Mouse (Mus musculus) c-Kit-positive CD71-negative TER-119-negative erythroid progenitor cells, embryonic 14.5 days (primary cell): ENCODE data around the gene Gm17018.
A peak's percentile ranks its signal among the peaks of the same experiment; 100 is the strongest.

Experiments used
- DNase-seq: peaks from one replicate; pipeline ENCODE4 v3.0.0-alpha.2; 2013; ENCODE audit warnings: low read depth

The Gm17018 gene

DNA sequence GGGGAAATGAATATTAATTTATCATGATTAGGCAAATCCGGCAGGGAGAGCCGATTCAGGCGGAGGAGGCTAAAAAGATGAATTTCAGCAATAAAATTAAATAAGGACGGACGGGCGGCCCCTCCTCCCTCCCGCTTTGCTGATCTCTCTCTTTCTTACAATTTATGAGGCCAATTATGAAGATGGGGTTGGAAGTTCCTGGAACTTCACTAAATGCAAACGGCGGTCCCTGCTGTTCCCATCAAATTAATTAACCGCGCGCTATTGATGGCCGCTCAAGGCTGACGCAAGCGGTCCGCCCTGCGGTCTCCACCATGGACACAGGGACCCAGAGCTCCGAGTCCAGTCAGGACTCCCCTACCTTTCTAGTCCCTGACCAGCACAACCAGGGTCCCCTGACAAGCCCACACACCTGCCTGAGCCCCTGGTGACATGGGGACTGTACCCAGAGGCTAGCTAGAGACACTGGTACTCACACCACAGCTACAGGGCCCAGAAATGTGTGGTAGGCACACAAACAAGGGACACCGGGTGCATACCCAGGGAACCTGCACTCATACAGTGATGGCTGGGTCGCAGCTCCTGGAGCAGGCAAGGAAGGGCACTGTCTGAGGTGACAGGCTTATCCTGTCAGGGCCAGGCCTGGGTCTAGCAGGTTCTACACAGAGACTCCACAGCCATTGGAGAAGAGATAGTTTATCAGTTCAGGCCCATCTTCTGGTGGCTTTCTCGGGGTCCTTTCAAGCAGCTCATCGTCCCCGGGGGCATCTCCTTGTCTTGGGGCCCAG, 11.1 kb upstream of the Gm17018 start:
- no peak for DNase-seq

DNA sequence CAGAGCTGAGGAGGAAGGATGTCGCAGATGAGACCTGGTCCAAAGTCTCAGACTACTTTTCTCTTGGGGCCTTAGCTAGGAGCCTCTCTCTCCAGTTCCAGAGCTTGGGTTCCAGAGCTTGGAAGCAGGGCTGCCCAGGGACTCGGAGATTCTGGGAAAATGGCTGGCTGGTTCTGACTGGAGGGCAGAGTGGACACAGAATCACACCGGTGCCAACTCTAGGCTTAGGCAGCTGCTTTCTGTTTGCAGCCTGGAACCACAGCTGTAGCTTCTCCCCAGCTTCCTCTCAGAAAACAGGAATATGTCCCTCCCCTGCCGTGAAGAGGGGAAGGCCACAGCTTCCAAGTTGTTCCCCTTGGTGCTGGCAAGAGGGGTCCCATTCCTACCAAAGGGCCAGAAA, 10.5 kb upstream of the Gm17018 start:
- no peak for DNase-seq

DNA sequence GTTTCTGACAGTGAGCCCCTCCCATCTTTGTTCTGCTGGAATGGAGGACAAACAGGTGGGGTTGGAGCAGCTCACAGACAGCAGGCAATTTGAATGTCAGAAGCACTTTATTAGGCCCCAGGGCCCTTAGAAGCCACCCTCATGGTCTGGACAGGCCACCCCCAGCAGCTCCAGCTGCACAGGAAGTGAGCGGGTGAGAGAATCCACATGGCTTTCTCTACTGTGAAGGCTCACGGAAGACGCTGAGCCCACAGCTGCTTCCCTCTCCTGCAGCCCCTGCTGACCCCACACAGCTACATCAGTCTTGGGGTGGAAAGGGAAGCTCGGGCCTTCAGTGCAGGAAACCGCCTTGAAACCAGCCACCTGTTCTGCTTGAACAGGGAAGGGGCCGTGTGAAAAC, 8.2 kb upstream of the Gm17018 start:
- no peak for DNase-seq

DNA sequence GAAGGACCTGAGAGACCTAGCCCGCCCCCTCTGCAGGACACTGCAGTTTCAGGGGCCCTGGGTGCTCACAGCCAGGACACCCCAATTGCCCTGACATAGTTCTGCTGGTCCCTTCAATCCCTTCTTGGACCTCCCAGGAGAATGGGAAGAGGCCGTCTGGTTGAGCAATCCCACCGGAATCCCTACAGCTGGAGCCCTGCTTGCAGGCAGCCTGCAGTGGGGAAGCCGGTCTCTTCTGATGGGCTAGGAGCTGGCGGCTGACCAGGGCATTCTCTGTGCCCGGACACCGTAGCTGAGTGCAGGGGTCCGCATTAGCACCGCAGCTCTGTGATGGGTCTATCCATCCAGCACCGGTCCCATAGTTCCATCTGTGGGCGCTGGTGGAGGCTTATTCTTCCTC, 6.3 kb upstream of the Gm17018 start:
- DNase-seq, result no peak

DNA sequence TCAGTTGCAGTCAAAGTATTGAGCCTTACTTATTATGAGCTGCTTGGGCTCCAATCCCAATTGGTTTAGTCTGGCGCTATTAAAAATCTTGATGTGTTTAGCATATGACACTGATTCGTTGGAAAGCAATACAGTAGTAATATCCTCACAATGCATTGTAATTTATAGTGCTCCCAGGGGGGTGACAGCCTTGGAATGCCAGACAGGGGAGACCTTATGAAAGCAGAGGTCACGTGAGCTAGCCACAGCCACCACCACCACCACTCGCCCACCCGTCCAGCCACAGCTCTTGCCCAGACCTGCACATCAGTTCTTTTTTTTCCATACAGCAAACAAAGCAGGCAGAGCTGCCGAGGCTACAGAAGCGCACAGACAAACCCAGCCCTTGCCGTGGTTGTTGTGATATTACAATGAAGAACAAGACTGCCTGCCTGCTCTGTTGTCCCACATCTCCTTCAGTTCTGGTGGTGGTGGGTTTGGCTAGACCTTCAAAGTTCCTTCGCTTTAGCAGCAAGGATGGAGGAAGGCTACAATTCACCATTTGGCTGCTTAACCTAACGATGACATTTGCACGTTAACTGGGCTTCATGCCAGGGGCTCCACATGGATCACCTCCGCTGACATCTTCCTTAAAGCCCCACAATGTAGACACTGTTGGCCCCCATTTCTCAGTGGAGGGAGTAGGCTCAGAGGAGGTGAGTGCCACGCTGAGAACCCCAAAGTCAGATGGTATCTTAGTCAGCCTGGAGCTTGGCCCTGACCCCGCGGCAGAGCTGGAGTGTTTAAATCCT, 5.7 kb downstream of the Gm17018 start:
- no peak for DNase-seq

DNA sequence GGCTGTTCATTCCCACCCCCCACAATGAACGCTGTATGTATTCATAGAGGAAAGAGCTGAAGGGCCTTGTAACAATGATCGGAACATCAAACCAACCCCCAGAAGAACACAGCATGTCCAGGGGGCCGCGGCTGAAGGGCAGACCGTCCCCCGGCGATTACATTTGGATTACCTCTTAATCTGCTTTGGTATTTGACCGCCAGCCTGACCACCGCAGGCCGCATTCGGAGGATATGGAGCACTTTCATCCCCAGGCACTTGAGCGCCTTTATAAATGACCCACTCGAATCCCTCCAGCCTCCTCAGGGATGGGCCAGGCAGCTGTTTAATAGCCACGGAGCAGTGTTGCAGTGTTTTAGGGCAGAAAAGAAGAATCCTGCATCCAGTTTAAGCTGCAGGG, 7.0 kb downstream of the Gm17018 start:
- no peak for DNase-seq

DNA sequence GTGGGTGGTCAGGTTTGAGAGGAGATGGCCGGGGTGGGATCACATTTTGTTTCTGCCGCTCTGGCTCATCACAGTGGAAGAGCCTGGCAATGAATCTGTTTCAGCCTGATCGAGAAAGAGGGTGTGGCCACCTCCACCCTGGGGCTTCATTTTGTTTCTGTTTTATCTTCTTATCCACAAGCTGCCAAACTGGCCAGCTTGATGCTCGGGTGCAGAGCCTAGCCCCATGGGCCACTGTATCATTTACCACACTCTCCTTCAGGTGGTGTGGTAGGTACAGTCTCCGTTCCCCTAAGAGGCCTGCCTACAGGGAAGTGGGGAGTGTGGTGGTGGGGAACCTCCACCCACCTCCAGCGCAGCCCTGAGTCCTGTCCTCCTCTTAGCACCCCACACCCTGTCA, 12.6 kb downstream of the Gm17018 start:
- no peak for DNase-seq

DNA sequence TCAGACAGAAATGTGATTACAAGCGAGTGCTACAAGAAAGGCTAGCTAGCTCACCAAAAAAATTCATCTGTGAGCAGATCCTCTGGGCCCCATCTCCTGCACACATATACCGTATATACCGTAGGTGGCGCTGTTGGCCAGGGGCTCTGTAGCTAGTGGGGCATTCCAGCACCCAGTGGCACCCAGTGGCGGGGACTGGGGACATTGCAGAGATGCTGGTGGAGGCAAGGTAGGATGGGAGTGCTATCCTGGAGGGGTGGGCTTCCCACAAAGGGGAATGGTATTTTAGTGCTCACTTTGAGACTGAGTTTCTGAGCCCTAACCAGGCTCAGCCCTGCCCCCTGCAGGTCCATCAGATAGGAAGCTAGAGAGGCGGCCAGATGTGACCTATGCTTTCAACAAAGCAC, 13.4 kb downstream of the Gm17018 start:
- DNase-seq, result peak; percentile 75

DNA sequence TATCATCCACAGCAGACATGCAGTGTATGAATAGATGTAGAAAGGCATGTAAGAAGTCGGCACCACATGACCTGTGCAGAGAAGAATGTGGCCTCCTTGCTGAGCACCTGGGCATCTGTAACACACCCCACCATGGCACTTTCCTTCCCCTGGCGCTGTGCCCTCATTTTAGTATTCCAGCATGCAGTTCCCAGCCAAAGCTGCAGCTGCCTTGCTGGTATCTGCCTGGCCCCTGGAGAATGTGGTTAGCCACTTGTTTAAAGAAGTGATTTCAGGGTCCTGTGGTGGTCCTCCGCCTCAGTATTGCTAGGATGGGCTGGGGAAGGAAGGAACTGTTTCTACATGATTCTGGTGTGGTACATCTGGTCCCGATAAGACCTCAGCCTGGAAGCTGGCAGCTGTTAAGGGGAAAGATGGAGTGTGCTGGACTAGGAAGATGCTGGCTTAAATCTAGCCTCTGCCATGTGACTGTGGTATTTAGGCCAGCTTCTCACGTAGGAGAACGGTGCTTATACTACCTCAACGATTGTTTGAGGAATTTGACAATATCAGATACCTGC, 14.0 kb downstream of the Gm17018 start:
- DNase-seq, result no peak

DNA sequence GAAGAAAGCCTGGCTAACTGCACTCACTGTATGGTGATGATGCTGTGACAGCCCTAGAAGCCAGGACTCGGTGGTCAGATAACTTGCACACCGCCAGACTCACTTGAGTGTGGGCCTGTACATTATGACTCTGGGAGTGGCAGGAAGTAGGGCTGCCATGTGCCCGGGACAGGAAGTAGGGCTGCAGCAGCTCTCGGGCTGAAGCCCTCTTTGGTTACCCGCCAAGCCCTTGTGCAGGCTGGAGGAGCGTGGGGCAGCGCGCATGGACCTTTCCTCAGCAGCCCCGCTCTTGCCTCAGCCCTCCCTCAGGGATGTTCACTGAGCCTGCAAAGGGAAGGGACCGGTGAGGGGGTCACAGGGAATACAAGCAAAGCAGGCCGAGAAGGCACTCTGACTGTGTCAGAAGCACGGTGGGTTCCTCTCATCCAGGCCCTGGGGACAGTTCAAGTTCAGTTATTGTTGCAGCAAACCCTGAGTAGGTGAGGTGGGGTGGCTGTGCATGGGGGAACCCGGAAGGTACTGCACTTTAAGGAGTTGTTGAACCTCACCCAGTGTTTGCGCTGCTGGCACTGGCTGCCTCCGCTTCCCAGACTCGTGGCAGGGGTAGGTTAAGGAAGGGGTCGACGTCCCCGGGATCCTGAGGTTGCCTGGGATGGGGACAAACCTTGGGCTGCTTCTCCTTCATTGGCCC, 14.7 kb downstream of the Gm17018 start:
- no peak for DNase-seq

DNA sequence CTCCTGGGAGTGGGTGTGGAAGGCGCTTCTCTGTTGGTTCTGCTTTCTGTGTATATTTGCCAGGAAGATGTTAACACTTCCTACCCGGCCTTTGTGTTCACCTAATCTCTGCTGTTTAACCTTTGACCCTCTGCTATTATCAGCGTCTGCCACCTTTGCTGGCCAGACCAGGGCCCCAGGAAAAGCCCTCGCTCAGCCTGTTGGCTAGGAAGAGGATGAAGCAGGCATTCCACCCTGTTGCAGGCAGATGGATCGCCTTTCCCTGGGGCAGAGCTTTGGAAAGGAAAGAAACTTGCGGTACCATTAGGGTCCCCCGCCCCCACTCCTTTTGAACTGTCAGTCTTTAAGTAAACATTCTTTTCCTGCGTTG, 15.2 kb downstream of the Gm17018 start:
- no peak for DNase-seq

DNA sequence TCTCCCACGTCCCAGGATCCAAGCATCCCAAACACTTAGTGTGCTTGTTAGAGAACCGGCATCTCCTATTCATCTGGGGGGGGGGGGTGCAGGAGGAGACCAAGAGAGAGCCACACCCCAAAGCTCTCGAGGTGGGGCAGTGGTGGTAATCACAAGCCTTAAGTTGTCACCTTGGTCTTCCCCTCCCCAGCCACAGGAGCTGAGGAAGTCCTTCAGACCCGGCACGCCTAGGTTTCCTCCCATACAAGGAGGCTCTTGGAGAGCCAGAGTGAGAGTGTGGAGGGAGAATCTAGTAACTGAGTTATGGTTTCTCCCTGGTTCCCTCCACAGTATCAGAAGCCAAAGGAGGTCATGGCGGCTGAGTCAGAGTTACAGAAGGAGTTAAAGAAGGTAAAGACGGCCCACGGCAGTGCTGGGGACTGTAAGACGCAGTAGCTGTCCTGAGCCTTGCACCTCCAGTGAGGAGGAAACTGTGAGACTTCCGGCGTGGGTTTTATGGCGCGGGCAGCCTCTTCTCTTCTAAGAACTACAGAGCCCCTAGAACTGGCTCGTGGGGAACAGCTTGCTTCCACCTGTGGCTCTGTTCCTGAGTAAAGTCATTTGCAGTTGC, 16.8 kb downstream of the Gm17018 start:
- no peak for DNase-seq

DNA sequence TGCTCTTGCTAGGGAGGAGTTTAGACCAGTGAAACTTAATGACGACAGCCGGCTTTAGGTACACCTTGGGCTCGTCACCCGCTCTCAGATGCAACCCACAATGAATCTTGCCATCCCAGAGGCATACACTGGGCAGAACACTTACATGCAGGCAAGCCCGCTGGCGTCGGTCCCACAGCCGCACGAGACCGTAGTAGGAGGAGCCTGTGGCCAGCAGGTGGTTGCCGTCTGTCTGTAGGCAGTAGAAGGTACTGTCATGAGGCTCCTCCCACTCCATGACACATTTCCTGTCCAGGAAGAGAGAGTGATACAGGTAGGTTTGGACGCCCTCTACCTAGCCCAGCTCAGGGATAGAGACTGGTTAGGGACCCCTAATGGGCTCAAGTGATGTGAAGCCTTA, 18.6 kb downstream of the Gm17018 start:
- DNase-seq, result no peak

DNA sequence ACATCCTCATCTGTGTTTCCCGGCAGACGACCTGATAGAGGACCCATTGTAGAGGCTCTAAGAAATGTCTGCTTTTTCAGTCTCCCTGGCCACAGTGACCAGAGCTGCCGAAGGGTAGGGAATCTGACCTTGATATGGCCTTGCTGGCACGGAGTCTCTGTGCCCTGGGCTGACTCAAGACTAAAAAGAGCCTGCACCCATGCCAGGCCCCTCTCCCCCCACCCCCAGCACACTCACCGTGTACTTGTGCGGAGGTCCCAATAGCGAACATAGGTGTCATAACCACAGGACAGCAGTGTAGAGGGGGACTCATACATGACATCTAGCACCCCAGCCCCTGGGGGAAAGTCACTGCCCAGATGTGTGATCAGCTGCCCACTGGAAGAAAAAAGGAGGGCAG, 19.0 kb downstream of the Gm17018 start:
- no peak for DNase-seq

DNA sequence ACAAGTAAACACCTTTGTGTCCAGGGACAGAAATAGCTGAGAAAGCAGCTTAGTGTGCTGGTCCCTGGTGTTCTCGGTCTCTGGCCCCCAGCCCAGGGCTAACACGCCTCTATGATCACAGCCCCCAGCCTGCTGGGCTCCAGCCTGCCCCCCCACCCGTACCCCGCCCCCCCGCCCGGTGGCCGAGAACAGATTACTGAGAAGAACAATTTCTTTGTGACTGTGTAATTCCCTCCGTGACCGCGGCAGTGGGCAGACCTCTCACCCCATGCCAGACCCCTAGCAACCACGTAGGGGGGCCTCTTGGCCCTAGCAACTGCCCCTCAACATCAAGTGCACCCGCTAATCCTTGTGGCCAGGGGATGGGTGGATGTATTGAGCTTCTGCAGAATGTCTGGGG, 19.8 kb downstream of the Gm17018 start:
- DNase-seq, result no peak

DNA sequence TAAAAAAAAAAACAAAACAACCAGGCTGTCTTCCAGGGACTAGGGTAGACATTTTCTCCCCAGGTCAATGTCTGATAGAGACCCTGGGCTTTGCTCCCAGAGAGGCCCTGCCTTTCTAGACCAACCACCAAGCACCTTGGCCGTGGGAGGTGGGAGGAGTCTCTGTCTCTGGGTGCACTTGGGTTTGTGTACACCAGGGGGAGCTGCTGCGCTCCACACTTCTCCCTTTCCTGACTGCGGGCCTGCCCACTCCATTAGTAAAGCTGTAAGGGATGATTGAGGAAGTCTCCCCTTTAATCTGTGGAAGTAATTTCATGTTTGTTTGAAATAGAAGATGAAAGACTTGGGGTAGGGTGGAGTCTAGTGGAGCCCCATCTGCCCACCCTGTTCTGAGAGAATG, 20.8 kb downstream of the Gm17018 start:
- DNase-seq, result peak; percentile 67

DNA sequence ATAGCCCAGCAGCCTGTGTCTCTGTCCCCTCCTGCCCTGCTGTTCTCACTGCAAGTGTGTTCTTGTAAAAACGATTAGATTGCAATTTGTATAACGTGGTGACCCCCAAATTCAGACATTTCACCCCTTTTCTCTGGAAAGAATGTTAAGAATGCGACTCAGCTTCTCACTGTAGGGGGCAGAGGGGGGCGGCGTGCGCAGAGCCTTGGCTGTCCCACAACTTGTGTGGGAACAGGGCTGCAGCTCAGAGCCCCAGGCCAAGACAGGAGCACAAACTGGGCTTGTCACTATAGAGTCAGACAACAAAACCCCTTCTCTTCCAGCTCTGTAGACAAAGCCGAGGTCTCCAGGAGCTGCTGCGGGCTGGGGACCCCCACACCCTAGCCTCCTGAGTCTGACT, 21.7 kb downstream of the Gm17018 start:
- DNase-seq, result no peak

DNA sequence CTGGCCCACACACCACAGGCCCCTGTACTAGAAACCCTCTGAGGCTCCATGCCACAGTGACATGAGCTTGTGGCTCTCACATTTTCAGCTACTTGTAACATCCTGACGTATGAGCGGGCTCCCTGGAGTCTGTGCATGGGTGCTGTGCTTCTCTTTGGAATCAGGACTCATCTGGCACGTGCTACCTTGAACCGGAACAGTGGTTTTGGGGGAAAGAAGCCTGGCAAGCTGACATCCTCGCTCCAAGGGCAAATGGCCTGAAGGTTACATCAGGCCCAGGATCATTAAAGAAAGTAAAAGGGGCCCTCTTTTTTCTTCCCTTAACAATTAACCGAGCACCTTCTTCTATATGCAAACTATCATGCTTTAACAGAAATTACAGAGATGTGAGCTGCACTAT, 22.7 kb downstream of the Gm17018 start:
- no peak for DNase-seq

DNA sequence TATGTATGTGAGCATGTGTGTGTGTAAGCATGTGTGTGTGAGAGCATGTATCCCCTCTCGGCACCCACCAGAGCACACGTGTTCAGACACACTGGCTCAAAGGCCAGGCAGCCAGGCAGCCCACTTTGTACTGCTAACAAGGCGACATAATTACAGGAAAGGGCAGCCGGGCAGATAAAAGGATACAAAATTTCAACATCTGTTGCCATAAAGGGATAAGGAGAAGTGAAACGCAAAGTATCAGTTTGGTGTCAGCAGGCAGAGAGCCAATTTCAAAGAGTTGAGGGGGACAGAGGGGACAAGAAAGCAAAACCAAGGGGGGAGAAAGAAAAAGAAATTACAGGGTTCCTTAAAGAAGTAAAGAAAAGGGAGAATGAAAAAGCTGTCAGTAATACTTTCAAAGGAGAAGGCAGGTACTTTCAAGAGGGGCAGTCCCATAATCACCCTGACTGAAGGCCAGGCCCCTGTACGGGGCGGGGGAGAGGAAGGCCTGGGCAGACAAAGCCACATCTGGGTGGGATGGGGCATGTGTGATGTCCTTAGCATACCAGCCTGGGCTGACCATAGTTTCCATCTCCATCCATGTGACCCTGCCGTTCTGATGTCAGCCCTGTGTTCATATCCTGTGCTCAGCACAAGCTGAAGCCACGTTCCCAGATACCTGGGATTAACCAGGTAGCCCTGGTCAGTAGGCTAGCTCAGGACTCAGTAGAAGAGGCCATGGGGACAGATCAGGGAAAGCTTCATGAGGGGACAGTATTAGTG, 24.6 kb downstream of the Gm17018 start:
- no peak for DNase-seq

DNA sequence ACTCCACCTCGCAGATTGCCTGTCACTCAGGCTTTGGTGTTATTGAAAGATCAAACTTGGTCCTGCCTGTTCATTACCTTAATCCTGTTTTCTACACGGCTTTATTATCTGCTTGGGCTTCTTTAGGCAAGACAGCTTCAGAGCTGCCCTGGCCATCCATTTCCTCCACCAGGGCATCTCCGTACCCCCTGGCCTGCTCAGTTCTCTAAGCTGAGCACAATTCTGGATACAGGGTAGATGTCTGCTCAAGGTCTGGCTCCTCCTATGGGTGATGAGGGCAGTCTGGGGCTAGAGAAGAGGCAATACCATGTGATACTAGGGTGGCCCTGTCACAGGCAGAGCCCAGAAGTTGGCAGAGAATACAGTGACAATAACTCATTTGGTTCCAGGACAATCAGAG, 26.4 kb downstream of the Gm17018 start:
- no peak for DNase-seq

DNA sequence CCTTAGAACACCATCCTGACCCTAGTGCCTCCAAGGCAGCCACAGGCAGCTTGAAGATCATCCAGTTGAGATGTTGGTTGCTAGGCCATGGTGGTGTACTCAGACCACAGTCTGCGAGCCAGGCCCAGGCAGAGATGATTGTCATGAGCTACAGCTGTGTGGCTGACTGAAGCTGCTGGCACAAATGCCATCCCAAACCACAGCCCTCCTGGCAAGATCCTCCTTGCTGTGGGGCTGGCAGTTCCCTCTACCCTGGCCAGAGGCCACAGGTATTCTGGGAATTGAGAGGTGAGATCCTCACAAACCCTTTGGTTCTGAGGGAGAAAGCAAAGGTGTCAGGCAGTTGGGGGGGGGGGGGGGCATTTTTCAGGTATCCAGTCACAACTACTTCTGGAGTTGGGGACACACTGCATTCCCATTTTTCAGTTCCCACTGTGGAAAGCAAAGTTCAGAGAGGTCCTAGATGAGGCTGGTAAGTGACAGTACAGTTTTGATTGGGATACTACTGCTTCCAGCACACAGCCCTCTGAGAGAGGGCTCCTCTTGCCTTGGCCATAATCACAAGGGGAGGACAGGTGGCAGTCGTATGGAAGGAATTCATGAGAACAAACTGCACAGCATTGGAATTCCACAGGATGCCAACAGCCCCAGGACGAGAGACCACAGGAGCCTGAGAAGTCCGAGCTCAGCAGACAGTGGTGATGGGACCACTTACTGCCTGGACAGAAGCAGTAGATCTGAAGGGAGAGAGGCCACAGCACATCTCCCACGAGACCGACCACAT, 27.3 kb downstream of the Gm17018 start:
- no peak for DNase-seq
